Mouse (Mus musculus): ENCODE data around the gene Zfp941. TPM values are rescaled to one million over a fixed set of nuclear protein-coding genes. Genes with fewer than 3 reads are reported as not detected.

Gene Zfp941
- polyA plus RNA-seq, 1 experiment from 2014 or later, result 36.5 TPM

- Histone ChIP-seq H3K27me3 (replicated peaks) (0 out of 2 replicates have a peak, but pooled peaks cover 3% of the 10 kb centered on the region), H3K27ac (no peak within 1 kb of the TSS), H3K4me3 (no peak within 1 kb of the TSS), H3K9me3 (no peaks in the 10 kb centered on the region), H3K4me2 (no peak within 1 kb of the TSS), H3K4me1 (no peaks in the 10 kb centered on the region), H3K9ac (no peak within 1 kb of the TSS), H3K36me3 (replicated peaks) (no peaks in the 10 kb centered on the region)
- 47% methylated on average over 20 of the region's 20 CpGs for WGBS
- no peak for ATAC-seq (replicated peaks)
Observed at GRCm38 (mm10) chr7:140834968-140835757, 13.2 kb upstream of the Zfp941 start, which contains the start of gene Urah. Gene Urah, plus strand, starts transcription at chr7:140835018.

GRCm38 (mm10) chr7:140833341-140833740 is 11.4 kb upstream of the Zfp941 start:
- no peaks in the 10 kb centered on the region for H3K36me3 ChIP-seq (replicated peaks)
- H3K9ac ChIP-seq, result no peak overlapping the region
- H3K27me3 ChIP-seq (replicated peaks), result 0 out of 2 replicates have a peak, but pooled peaks cover 3% of the 10 kb centered on the region
- no peaks in the 10 kb centered on the region for H3K4me1 ChIP-seq
- no peaks in the 10 kb centered on the region for H3K9me3 ChIP-seq
- H3K4me3 ChIP-seq, result no peak overlapping the region
- no peak overlapping the region for H3K4me2 ChIP-seq
- ATAC-seq (replicated peaks), result no peak
- 88% methylated on average over 4 of the region's 4 CpGs for WGBS
- H3K27ac ChIP-seq, result no peak overlapping the region

- H3K4me1 ChIP-seq, result no peaks in the 10 kb centered on the region
- 77% methylated on average over 6 of the region's 6 CpGs for WGBS
- no peak overlapping the region for H3K4me3 ChIP-seq
- H3K27ac ChIP-seq, result no peak overlapping the region
- ATAC-seq (replicated peaks), result no peak
- no peaks in the 10 kb centered on the region for H3K9me3 ChIP-seq
- no peak overlapping the region for H3K4me2 ChIP-seq
- no peaks in the 10 kb centered on the region for H3K36me3 ChIP-seq (replicated peaks)
- no peaks in the 10 kb centered on the region for H3K27me3 ChIP-seq (replicated peaks)
- no peak overlapping the region for H3K9ac ChIP-seq
Observed at GRCm38 (mm10) chr7:140831447-140831846, 9.5 kb upstream of the Zfp941 start.

GRCm38 (mm10) chr7:140828171-140828881 is 6.3 kb upstream of the Zfp941 start:
- Histone ChIP-seq H3K4me2 (0 out of 2 replicates have a peak overlapping the region, but pooled peaks have one; percentile 8), H3K4me3 (no peak overlapping the region), H3K9ac (0 out of 2 replicates have a peak overlapping the region, but pooled peaks have one; percentile 20), H3K9me3 (no peaks in the 10 kb centered on the region), H3K4me1 (no peaks in the 10 kb centered on the region), H3K36me3 (replicated peaks) (no peaks in the 10 kb centered on the region), H3K27me3 (replicated peaks) (no peaks in the 10 kb centered on the region), H3K27ac (0 out of 2 replicates have a peak overlapping the region, but pooled peaks have one; percentile 15)
- WGBS, result 35% methylated on average over 8 of the region's 8 CpGs
- ATAC-seq (replicated peaks), result no peak

- H3K4me1 ChIP-seq, result peaks cover 13% of the 10 kb centered on the region
- ATAC-seq (replicated peaks), result no peak
- 91% methylated on average over 4 of the region's 4 CpGs for WGBS
- H3K9me3 ChIP-seq, result no peaks in the 10 kb centered on the region
- no peak overlapping the region for H3K9ac ChIP-seq
- H3K27ac ChIP-seq, result no peak overlapping the region
- H3K4me3 ChIP-seq, result no peak overlapping the region
- peaks cover 3% of the 10 kb centered on the region; the same call in 1 of the 2 replicates for H3K36me3 ChIP-seq (replicated peaks)
- no peaks in the 10 kb centered on the region for H3K27me3 ChIP-seq (replicated peaks)
- no peak overlapping the region for H3K4me2 ChIP-seq
Observed at GRCm38 (mm10) chr7:140822731-140823130, 753 bp upstream of the Zfp941 start.

- peak overlapping the region; percentile 72 for H3K9ac ChIP-seq
- H3K4me2 ChIP-seq, result peak overlapping the region; percentile 59
- peaks cover 22% of the 10 kb centered on the region for H3K4me1 ChIP-seq
- H3K36me3 ChIP-seq (replicated peaks), result peaks cover 3% of the 10 kb centered on the region; the same call in 1 of the 2 replicates
- ATAC-seq (replicated peaks), result peak; percentile 73
- H3K9me3 ChIP-seq, result no peaks in the 10 kb centered on the region
- peak overlapping the region; percentile 94 for H3K27ac ChIP-seq
- H3K4me3 ChIP-seq, result peak overlapping the region; percentile 77
- WGBS, result 36% methylated on average over 5 of the region's 5 CpGs
- H3K27me3 ChIP-seq (replicated peaks), result no peaks in the 10 kb centered on the region
Observed at GRCm38 (mm10) chr7:140821305-140821652, 699 bp downstream of the Zfp941 start.

- peaks cover 3% of the 10 kb centered on the region; the same call in 1 of the 2 replicates for H3K36me3 ChIP-seq (replicated peaks)
Observed at GRCm38 (mm10) chr7:140820173-140820572, 1.8 kb downstream of the Zfp941 start.

GRCm38 (mm10) chr7:140812850-140813249 is 9.1 kb downstream of the Zfp941 start:
- H3K9me3 ChIP-seq, result no peaks in the 10 kb centered on the region

More at GRCm38 (mm10) chr7:140820173-140820572, 1.8 kb downstream of the Zfp941 start:
- no peak for ATAC-seq (replicated peaks)
- Histone ChIP-seq H3K4me2 (peak overlapping the region; percentile 37), H3K9me3 (no peaks in the 10 kb centered on the region), H3K4me1 (peaks cover 22% of the 10 kb centered on the region), H3K4me3 (0 out of 2 replicates have a peak overlapping the region, but pooled peaks have one; percentile 11), H3K27me3 (replicated peaks) (no peaks in the 10 kb centered on the region), H3K9ac (no peak overlapping the region), H3K27ac (no peak overlapping the region)
- 65% methylated on average over 4 of the region's 4 CpGs for WGBS

GRCm38 (mm10) chr7:140811714-140812113 is 10.3 kb downstream of the Zfp941 start:
- 75% methylated on average over 13 of the region's 13 CpGs for WGBS
- H3K9ac ChIP-seq, result no peak overlapping the region
- peaks cover 37% of the 10 kb centered on the region for H3K36me3 ChIP-seq (replicated peaks)
- H3K4me3 ChIP-seq, result no peak overlapping the region
- no peaks in the 10 kb centered on the region for H3K27me3 ChIP-seq (replicated peaks)
- H3K4me1 ChIP-seq, result no peaks in the 10 kb centered on the region; the same call in 1 of the 2 replicates
- no peak for ATAC-seq (replicated peaks)
- no peak overlapping the region for H3K4me2 ChIP-seq
- no peak overlapping the region for H3K27ac ChIP-seq
- no peaks in the 10 kb centered on the region for H3K9me3 ChIP-seq

More at GRCm38 (mm10) chr7:140812850-140813249, 9.1 kb downstream of the Zfp941 start:
- Histone ChIP-seq H3K9ac (no peak overlapping the region), H3K36me3 (replicated peaks) (peaks cover 28% of the 10 kb centered on the region), H3K27me3 (replicated peaks) (no peaks in the 10 kb centered on the region), H3K27ac (no peak overlapping the region), H3K4me1 (peaks cover 11% of the 10 kb centered on the region), H3K4me2 (no peak overlapping the region), H3K4me3 (no peak overlapping the region)
- ATAC-seq (replicated peaks), result no peak
- whole genome bisulfite sequencing, result 92% methylated on average over 12 of the region's 12 CpGs

GRCm38 (mm10) chr7:140810496-140810895 is 11.5 kb downstream of the Zfp941 start:
- Histone ChIP-seq H3K9me3 (no peaks in the 10 kb centered on the region), H3K4me2 (no peak overlapping the region), H3K4me3 (no peak overlapping the region), H3K9ac (no peak overlapping the region), H3K27ac (no peak overlapping the region), H3K27me3 (replicated peaks) (no peaks in the 10 kb centered on the region), H3K4me1 (no peaks in the 10 kb centered on the region), H3K36me3 (replicated peaks) (peaks cover 38% of the 10 kb centered on the region)
- WGBS, result 94% methylated on average over 6 of the region's 6 CpGs
- ATAC-seq (replicated peaks), result no peak

- Histone ChIP-seq H3K36me3 (replicated peaks) (peaks cover 15% of the 10 kb centered on the region), H3K27ac (no peak overlapping the region), H3K4me2 (no peak overlapping the region), H3K27me3 (replicated peaks) (no peaks in the 10 kb centered on the region), H3K9me3 (no peaks in the 10 kb centered on the region), H3K4me1 (no peaks in the 10 kb centered on the region), H3K4me3 (no peak overlapping the region), H3K9ac (no peak overlapping the region)
- ATAC-seq (replicated peaks), result peak; percentile 38; the same call in 1 of the 2 replicates
- 20% methylated on average over 1 of the region's 1 CpGs for WGBS
Observed at GRCm38 (mm10) chr7:140805704-140806103, 16.3 kb downstream of the Zfp941 start.

- 75% methylated on average over 6 of the region's 6 CpGs for WGBS
- Histone ChIP-seq H3K9ac (no peak overlapping the region), H3K9me3 (no peaks in the 10 kb centered on the region), H3K27me3 (replicated peaks) (no peaks in the 10 kb centered on the region), H3K27ac (no peak overlapping the region), H3K4me3 (no peak overlapping the region), H3K4me1 (no peaks in the 10 kb centered on the region), H3K36me3 (replicated peaks) (peaks cover 8% of the 10 kb centered on the region; the same call in 1 of the 2 replicates), H3K4me2 (no peak overlapping the region)
- no peak for ATAC-seq (replicated peaks)
Observed at GRCm38 (mm10) chr7:140802629-140803028, 19.3 kb downstream of the Zfp941 start.
